Mouse (Mus musculus) ES-E14 (cell line): ENCODE results near the gene Uap1l1.
A peak's percentile ranks its signal among the peaks of the same experiment; 100 is the strongest.

Source experiments
- HCFC1 ChIP-seq: IDR thresholded peaks from 2 replicates; pipeline ENCODE4 v1.6.1; 2012; ENCODE audit warnings: low read length, inconsistent platforms, borderline replicate concordance; ENCODE audit not compliant: insufficient read depth
- MAFK ChIP-seq: IDR thresholded peaks from 2 replicates; pipeline ENCODE4 v1.6.1; 2014; ENCODE audit warnings: mild to moderate bottlenecking, low read depth, low read length, inconsistent platforms; ENCODE audit not compliant: insufficient read depth
- ZC3H11A ChIP-seq: IDR thresholded peaks from 2 replicates; pipeline ENCODE4 v1.6.1; 2012; ENCODE audit warnings: low read depth, mild to moderate bottlenecking, inconsistent platforms, low read length, borderline replicate concordance
- ZNF384 ChIP-seq: IDR thresholded peaks from 2 replicates; pipeline ENCODE4 v1.6.1; 2012; ENCODE audit warnings: low read depth, low read length, inconsistent platforms

DNA sequence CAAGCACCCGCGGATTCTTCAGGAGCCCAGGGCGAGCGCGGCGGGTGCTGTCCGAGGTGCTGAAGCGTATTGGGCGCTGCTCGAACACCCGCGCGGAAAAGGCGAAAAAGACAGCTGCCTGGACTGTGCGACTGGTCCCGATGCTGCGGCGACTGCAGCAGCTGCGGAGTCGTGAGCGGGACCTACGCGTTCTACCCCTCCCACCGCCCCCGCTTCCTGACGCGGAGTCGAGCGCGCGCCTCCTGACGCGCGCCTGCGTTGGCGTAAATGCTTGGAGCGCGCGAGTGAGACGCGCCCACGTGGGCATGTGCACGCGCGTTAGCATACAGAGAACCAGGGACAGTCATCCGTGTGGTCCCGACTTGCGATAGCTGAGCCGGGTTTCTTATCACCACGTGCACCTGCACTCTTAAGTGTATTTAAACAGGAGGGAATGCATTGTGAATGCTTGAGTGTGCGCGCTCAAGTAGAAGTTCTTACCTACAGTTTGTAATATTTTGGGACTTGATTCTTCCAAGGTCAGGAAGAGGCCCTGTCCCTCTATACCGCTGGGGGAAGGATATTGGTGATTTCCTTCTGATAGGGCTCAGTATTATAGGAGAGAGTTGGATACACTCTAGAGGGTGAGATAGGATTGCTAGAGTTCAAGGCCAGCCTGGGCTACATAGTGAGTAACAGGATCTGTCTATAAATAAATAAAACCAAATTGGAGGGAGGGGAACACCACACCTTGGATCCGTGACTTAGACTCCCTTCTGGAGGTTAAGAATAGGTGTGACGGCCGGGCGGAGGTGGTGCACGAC, 46.3 kb downstream of the Uap1l1 start, which contains the start of gene Grin1:
- no peak for TF ChIP-seq ZNF384
- no peak for TF ChIP-seq ZC3H11A
- 0 out of 2 replicates have a peak, but pooled peaks have one; percentile 17 for TF ChIP-seq MAFK
- TF ChIP-seq HCFC1: no peak
